Comparison of ENCODE assay signal across 22 mouse cellular contexts in the genomic region with DNA sequence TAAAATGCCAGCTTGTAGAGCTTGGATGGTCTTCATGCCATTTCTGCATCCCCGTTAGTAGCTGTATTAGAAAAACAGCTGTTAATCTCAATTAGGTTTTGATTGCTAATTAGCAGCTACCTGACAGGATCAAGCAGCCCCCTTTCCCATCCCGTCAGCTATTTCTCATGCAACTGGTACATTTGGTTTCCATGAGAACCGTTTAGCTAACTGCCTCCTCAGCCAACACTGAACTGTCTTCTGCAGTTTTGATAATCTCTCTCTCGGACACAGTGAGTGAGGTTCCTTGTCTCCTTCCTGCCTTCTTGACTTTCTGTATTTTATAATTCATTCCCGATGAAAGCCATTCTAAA.
DNase-seq lines count a peak whose midpoint lies in the region; ATAC-seq and TF ChIP-seq lines count a peak whose summit lies in the region.
"Had no signal": no experiment of that assay in that cellular context is flagged by ENCODE, and none has a peak within 500 bp of the region (broad histone marks: within the 10 kb centered on the region; RNA-seq: fewer than 3 reads in every experiment).

No protein-coding gene starts in this region.

- H3K36me3 ChIP-seq in hindbrain, embryonic 13.5 days, result no peaks in the 10 kb centered on the region
- H3K36me3 ChIP-seq in hindbrain, embryonic 11.5 days (ENCODE audit: control insufficient read depth, insufficient read depth, low read length), result no peaks in the 10 kb centered on the region
- no peaks in the 10 kb centered on the region for H3K36me3 ChIP-seq in midbrain, embryonic 13.5 days
- no peaks in the 10 kb centered on the region for H3K36me3 ChIP-seq in midbrain, embryonic 10.5 days
- H3K36me3 ChIP-seq in forebrain, embryonic 14.5 days (ENCODE audit: control insufficient read depth, insufficient read depth, low read length), result no peaks in the 10 kb centered on the region
- H3K36me3 ChIP-seq in midbrain, postnatal 0 days (ENCODE audit: insufficient read depth, low read length), result no peaks in the 10 kb centered on the region
- H3K36me3 ChIP-seq: embryonic facial prominence, embryonic 10.5 days; heart, embryonic 15.5 days; limb, embryonic 12.5 days; liver, embryonic 13.5 days; lung, embryonic 15.5 days; neural tube, embryonic 12.5 days had no signal

- no peaks in the 10 kb centered on the region for H3K9me3 ChIP-seq in hindbrain, embryonic 13.5 days
- H3K9me3 ChIP-seq in hindbrain, embryonic 11.5 days (ENCODE audit: control insufficient read depth, low read length), result no peaks in the 10 kb centered on the region
- H3K9me3 ChIP-seq in midbrain, embryonic 13.5 days, result no peaks in the 10 kb centered on the region
- H3K9me3 ChIP-seq in midbrain, embryonic 10.5 days (replicated peaks), result no peaks in the 10 kb centered on the region
- H3K9me3 ChIP-seq in forebrain, embryonic 14.5 days (replicated peaks; ENCODE audit: control insufficient read depth, low read length), result no peaks in the 10 kb centered on the region
- H3K9me3 ChIP-seq in midbrain, postnatal 0 days (ENCODE audit: low read length), result no peaks in the 10 kb centered on the region
- H3K9me3 ChIP-seq: embryonic facial prominence, embryonic 10.5 days; heart, embryonic 15.5 days; limb, embryonic 12.5 days; liver, embryonic 13.5 days; lung, embryonic 15.5 days; neural tube, embryonic 12.5 days had no signal

- WGBS in hindbrain, embryonic 13.5 days, result 77% methylated on average over 5 of the region's 5 CpGs
- WGBS in hindbrain, embryonic 11.5 days, result 79% methylated on average over 5 of the region's 5 CpGs
- WGBS in midbrain, embryonic 13.5 days, result 67% methylated on average over 5 of the region's 5 CpGs
- 82% methylated on average over 5 of the region's 5 CpGs for WGBS in midbrain, embryonic 10.5 days
- 17% methylated on average over 5 of the region's 5 CpGs for WGBS in forebrain, embryonic 14.5 days
- 41% methylated on average over 5 of the region's 5 CpGs for WGBS in midbrain, postnatal 0 days

- no peaks in the 10 kb centered on the region for H3K27me3 ChIP-seq in hindbrain, embryonic 13.5 days
- no peaks in the 10 kb centered on the region for H3K27me3 ChIP-seq in hindbrain, embryonic 11.5 days (ENCODE audit: control insufficient read depth, insufficient read depth, low read length)
- H3K27me3 ChIP-seq in midbrain, embryonic 13.5 days, result no peaks in the 10 kb centered on the region
- H3K27me3 ChIP-seq in midbrain, embryonic 10.5 days (ENCODE audit: low read depth, poor library complexity, severe bottlenecking), result no peaks in the 10 kb centered on the region
- no peaks in the 10 kb centered on the region for H3K27me3 ChIP-seq in forebrain, embryonic 14.5 days (replicated peaks; ENCODE audit: control insufficient read depth, insufficient read depth, low read length)
- no peaks in the 10 kb centered on the region for H3K27me3 ChIP-seq in midbrain, postnatal 0 days (ENCODE audit: insufficient read depth, low read length)
- H3K27me3 ChIP-seq: heart, embryonic 15.5 days; limb, embryonic 12.5 days; liver, embryonic 13.5 days; lung, embryonic 15.5 days; neural tube, embryonic 12.5 days had no signal

- intact Hi-C loops in heart, postnatal 10 days (cut with DNase I), result no loop called here

- no peak overlapping the region for H3K4me2 ChIP-seq in hindbrain, embryonic 13.5 days
- H3K4me2 ChIP-seq in hindbrain, embryonic 11.5 days (replicated peaks; ENCODE audit: low read depth, low read length), result no peak overlapping the region
- H3K4me2 ChIP-seq in midbrain, embryonic 13.5 days (replicated peaks), result no peak overlapping the region
- peak overlapping the region; percentile 13; the same call in 1 of the 2 replicates for H3K4me2 ChIP-seq in forebrain, embryonic 14.5 days (ENCODE audit: low read length)
- no peak overlapping the region for H3K4me2 ChIP-seq in midbrain, postnatal 0 days (ENCODE audit: low read depth, low read length, poor library complexity, severe bottlenecking)
- H3K4me2 ChIP-seq: heart, embryonic 15.5 days; limb, embryonic 12.5 days; liver, embryonic 13.5 days; lung, embryonic 15.5 days; neural tube, embryonic 12.5 days had no signal

- ATAC-seq in hindbrain, embryonic 13.5 days (ENCODE audit: low FRiP score), result no peak
- ATAC-seq in hindbrain, embryonic 11.5 days (ENCODE audit: low FRiP score), result no peak
- 0 out of 2 replicates have a peak, but pooled peaks have one; percentile 14 for ATAC-seq in midbrain, embryonic 13.5 days
- ATAC-seq in forebrain, embryonic 14.5 days, result peak; percentile 74
- peak; percentile 80; the same call in 1 of the 2 replicates for ATAC-seq in midbrain, postnatal 0 days (ENCODE audit: low FRiP score)

- H3K9ac ChIP-seq in hindbrain, embryonic 13.5 days, result no peak overlapping the region
- H3K9ac ChIP-seq in hindbrain, embryonic 11.5 days (ENCODE audit: low read depth, low read length), result no peak overlapping the region
- no peak overlapping the region for H3K9ac ChIP-seq in midbrain, embryonic 13.5 days (replicated peaks)
- H3K9ac ChIP-seq in forebrain, embryonic 14.5 days (ENCODE audit: low read length), result no peak overlapping the region
- 0 out of 2 replicates have a peak overlapping the region, but pooled peaks have one; percentile 13 for H3K9ac ChIP-seq in midbrain, postnatal 0 days (replicated peaks; ENCODE audit: low read length, poor library complexity, severe bottlenecking)
- H3K9ac ChIP-seq: heart, embryonic 15.5 days; limb, embryonic 12.5 days; liver, embryonic 13.5 days; lung, embryonic 15.5 days; neural tube, embryonic 12.5 days had no signal

- no peak for DNase-seq in hindbrain, embryonic 11.5 days (ENCODE audit: low spot score)
- no peak for DNase-seq in midbrain, embryonic 10.5 days (ENCODE audit: low spot score)
- peak; percentile 74 for DNase-seq in forebrain, embryonic 14.5 days (ENCODE audit: low spot score)
- peak; percentile 47 for DNase-seq in midbrain, postnatal 0 days (ENCODE audit: low spot score)
- DNase-seq in heart, postnatal 10 days, result no peak
- no peak for DNase-seq in urinary bladder, postnatal 25 days (ENCODE audit: low spot score)
- DNase-seq: adrenal gland, adult 8-10 months; cerebellum, adult 11-12 months; gastrocnemius, adult 2 months; heart, adult 18-20 months; kidney, adult 8-10 months; kidney, postnatal 25 days; liver, embryonic 13.5 days; thymus, postnatal 4 days had no signal

- TF ChIP-seq CTCF in midbrain, postnatal 0 days (IDR thresholded peaks at IDR 0.05), result no peak

- H3K27ac ChIP-seq in hindbrain, embryonic 13.5 days, result peak overlapping the region; percentile 52; the same call in 1 of the 2 replicates
- no peak overlapping the region for H3K27ac ChIP-seq in hindbrain, embryonic 11.5 days (ENCODE audit: low read depth, low read length)
- H3K27ac ChIP-seq in midbrain, embryonic 13.5 days, result peak overlapping the region; percentile 31; the same call in 1 of the 2 replicates
- no peak overlapping the region for H3K27ac ChIP-seq in midbrain, embryonic 10.5 days (replicated peaks)
- 0 out of 2 replicates have a peak overlapping the region, but pooled peaks have one; percentile 11 for H3K27ac ChIP-seq in forebrain, embryonic 14.5 days (ENCODE audit: low read depth, low read length)
- peak overlapping the region; percentile 59 for H3K27ac ChIP-seq in midbrain, postnatal 0 days (ENCODE audit: low read depth, low read length)
- H3K27ac ChIP-seq: embryonic facial prominence, embryonic 10.5 days; gastrocnemius, adult 2 months; heart, embryonic 15.5 days; limb, embryonic 12.5 days; liver, embryonic 13.5 days; lung, embryonic 15.5 days; macrophage; neural tube, embryonic 12.5 days had no signal

- peaks cover 6% of the 10 kb centered on the region; the same call in 1 of the 2 replicates for H3K4me1 ChIP-seq in hindbrain, embryonic 13.5 days (replicated peaks)
- H3K4me1 ChIP-seq in hindbrain, embryonic 11.5 days (replicated peaks; ENCODE audit: control insufficient read depth, insufficient read depth, low read length), result no peaks in the 10 kb centered on the region
- peaks cover 5% of the 10 kb centered on the region for H3K4me1 ChIP-seq in midbrain, embryonic 13.5 days (replicated peaks)
- no peaks in the 10 kb centered on the region for H3K4me1 ChIP-seq in midbrain, embryonic 10.5 days
- peaks cover 9% of the 10 kb centered on the region for H3K4me1 ChIP-seq in forebrain, embryonic 14.5 days (ENCODE audit: control insufficient read depth, insufficient read depth, low read length)
- peaks cover 9% of the 10 kb centered on the region; the same call in 1 of the 2 replicates for H3K4me1 ChIP-seq in midbrain, postnatal 0 days (ENCODE audit: insufficient read depth, low read length)
- H3K4me1 ChIP-seq: embryonic facial prominence, embryonic 10.5 days; heart, embryonic 15.5 days; limb, embryonic 12.5 days; liver, embryonic 13.5 days; lung, embryonic 15.5 days; neural tube, embryonic 12.5 days had no signal

- H3K4me3 ChIP-seq in hindbrain, embryonic 13.5 days, result no peak overlapping the region
- no peak overlapping the region for H3K4me3 ChIP-seq in hindbrain, embryonic 11.5 days (ENCODE audit: low read depth, low read length)
- no peak overlapping the region for H3K4me3 ChIP-seq in midbrain, embryonic 13.5 days (replicated peaks)
- no peak overlapping the region for H3K4me3 ChIP-seq in midbrain, embryonic 10.5 days
- no peak overlapping the region for H3K4me3 ChIP-seq in forebrain, embryonic 14.5 days (ENCODE audit: low read depth, low read length)
- no peak overlapping the region for H3K4me3 ChIP-seq in midbrain, postnatal 0 days (ENCODE audit: low read depth, low read length)
- H3K4me3 ChIP-seq: embryonic facial prominence, embryonic 10.5 days; gastrocnemius, adult 2 months; heart, embryonic 15.5 days; limb, embryonic 12.5 days; liver, embryonic 13.5 days; lung, embryonic 15.5 days; neural tube, embryonic 12.5 days had no signal

Comparison
In these comparisons a context has a peak if more than half of its experiments do, and no peak if none do; other contexts are left out.
1. H3K27ac ChIP-seq: peak in hindbrain, embryonic 13.5 days (single experiment), midbrain, embryonic 13.5 days (single experiment), forebrain, embryonic 14.5 days (single experiment) and midbrain, postnatal 0 days (single experiment); none in hindbrain, embryonic 11.5 days (single experiment) and midbrain, embryonic 10.5 days (single experiment).
2. DNase-seq: peak in forebrain, embryonic 14.5 days (single experiment) and midbrain, postnatal 0 days (single experiment); none in hindbrain, embryonic 11.5 days (single experiment), midbrain, embryonic 10.5 days (single experiment), heart, postnatal 10 days (0 of 2) and urinary bladder, postnatal 25 days (single experiment).
3. ATAC-seq: peak in midbrain, embryonic 13.5 days (single experiment), forebrain, embryonic 14.5 days (single experiment) and midbrain, postnatal 0 days (single experiment); none in hindbrain, embryonic 13.5 days (single experiment) and hindbrain, embryonic 11.5 days (single experiment).